Mouse (Mus musculus): ENCODE measurements around the gene Rfesd. TPM values are rescaled to one million over a fixed set of nuclear protein-coding genes. Genes with fewer than 3 reads are reported as not detected.
A peak's percentile ranks its signal among the peaks of the same experiment; 100 is the strongest.

Gene Rfesd
- polyA plus RNA-seq, 1 experiment from 2014 or later, result 27.9 TPM

DNA sequence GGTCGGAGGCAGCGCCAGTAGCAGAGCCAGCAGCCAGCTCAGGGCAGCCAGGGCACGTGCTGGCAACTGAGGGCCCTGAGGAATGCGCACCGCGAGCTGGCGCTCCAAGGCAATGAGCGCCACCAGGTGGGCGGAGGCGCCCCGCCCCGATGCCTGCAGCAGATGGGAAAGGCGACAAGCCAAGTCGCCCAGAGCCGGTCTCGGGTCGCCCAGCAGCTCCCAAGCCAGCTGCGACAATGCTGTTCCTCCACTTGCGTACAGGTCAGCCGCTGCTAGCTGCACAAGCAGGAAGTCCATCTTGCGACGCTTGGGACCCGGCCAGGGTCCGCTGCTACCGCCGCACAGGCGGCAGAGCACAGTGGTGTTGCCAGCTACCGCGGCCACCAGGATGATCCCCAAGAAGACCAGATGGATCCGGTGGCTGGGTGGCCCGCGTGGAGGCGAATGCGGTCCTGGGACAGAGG, 37.8 kb upstream of the Rfesd start:
- WGBS, result under 1% methylated on average over 34 of the region's 34 CpGs
- ATAC-seq, result peak; percentile 95
- H3K36me3 ChIP-seq (ENCODE audit: control insufficient read depth, insufficient read depth, low read length), result no peaks in the 10 kb centered on the region
- peak overlapping the region; percentile 52 for H3K4me3 ChIP-seq (ENCODE audit: low read depth, low read length)
- H3K9me3 ChIP-seq (replicated peaks; ENCODE audit: control insufficient read depth, low read length), result no peaks in the 10 kb centered on the region
- H3K27me3 ChIP-seq (replicated peaks; ENCODE audit: control insufficient read depth, insufficient read depth, low read length), result peaks cover 31% of the 10 kb centered on the region
- H3K27ac ChIP-seq (ENCODE audit: low read depth, low read length), result no peak overlapping the region
- peak overlapping the region; percentile 65 for H3K9ac ChIP-seq (ENCODE audit: low read length)
- DNase-seq (ENCODE audit: low spot score), result peak; percentile 81
- peak overlapping the region; percentile 98 for H3K4me2 ChIP-seq (ENCODE audit: low read length)
- H3K4me1 ChIP-seq (ENCODE audit: control insufficient read depth, insufficient read depth, low read length), result peaks cover 2% of the 10 kb centered on the region; the same call in 1 of the 2 replicates

DNA sequence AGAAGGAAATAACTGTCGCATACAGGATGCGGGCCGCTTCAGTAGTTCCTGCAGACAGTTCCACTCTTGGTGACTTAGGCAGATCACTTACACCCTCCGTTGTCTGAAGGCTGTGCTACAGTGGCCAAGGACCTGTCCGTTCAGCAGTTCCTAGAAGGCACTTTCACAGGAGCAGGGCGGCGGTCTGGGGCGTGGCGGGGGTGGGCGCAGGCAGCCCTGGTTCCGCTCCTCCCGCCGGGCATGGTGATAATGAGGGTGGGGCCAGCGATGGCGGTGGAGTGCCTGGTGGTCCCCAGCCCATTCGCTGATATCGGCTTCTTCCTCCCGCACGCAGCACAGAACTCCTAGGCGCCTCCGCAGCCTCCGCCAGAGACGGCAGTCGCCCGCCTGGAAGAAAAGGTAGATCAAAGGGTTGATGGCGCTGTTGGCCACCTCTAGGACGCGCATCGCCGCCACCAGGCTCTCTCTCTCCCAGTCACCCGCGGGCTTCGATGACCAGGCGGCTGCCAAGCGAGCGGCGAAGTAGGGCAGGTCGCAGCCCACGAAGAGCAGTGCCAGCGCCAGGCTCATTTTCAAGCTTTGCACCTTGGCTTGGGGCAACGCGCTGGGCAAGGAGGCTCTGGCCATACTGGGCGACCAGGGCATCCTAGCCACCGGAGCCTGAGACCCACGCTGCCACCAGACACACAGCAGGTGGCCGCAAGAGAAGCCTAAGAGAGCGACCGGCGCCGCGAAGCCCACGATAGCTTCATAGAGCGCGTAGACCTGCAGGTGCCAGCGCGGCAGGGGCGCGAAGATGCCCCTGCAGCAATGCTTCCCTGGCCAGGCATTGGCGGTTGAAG, 37.1 kb upstream of the Rfesd start:
- Histone ChIP-seq H3K4me3 (ENCODE audit: low read depth, low read length) (peak overlapping the region; percentile 52), H3K4me1 (ENCODE audit: control insufficient read depth, insufficient read depth, low read length) (peaks cover 2% of the 10 kb centered on the region; the same call in 1 of the 2 replicates), H3K9ac (ENCODE audit: low read length) (peak overlapping the region; percentile 65), H3K27me3 (replicated peaks; ENCODE audit: control insufficient read depth, insufficient read depth, low read length) (peaks cover 31% of the 10 kb centered on the region), H3K4me2 (ENCODE audit: low read length) (peak overlapping the region; percentile 98), H3K36me3 (ENCODE audit: control insufficient read depth, insufficient read depth, low read length) (no peaks in the 10 kb centered on the region), H3K27ac (ENCODE audit: low read depth, low read length) (no peak overlapping the region), H3K9me3 (replicated peaks; ENCODE audit: control insufficient read depth, low read length) (no peaks in the 10 kb centered on the region)
- WGBS, result under 1% methylated on average over 57 of the region's 59 CpGs
- DNase-seq (ENCODE audit: low spot score) (peak; percentile 45), ATAC-seq (peak; percentile 73)

DNA sequence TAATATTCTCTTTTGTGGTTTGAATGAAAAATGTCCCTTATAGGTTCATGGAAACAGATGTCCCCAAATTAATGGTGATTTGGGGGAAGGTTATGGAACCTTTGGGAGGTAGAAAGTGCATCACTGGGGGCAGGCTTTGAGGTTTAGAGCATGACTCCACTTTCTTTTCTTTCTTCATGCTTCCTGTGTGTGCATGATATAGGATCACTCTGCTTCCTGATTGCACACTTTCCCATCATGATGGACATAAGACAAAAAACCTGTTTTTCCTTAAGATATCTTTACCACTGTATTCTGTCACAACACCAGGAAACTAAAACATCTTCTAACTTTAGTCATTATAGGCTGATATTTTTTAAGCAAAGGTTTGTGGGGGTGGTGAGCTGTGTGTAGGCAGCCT, 26.5 kb upstream of the Rfesd start:
- no peaks in the 10 kb centered on the region for H3K9me3 ChIP-seq (replicated peaks; ENCODE audit: control insufficient read depth, low read length)
- ATAC-seq (no peak), DNase-seq (ENCODE audit: low spot score) (no peak)
- no peaks in the 10 kb centered on the region for H3K4me1 ChIP-seq (ENCODE audit: control insufficient read depth, insufficient read depth, low read length)
- H3K36me3 ChIP-seq (ENCODE audit: control insufficient read depth, insufficient read depth, low read length), result no peaks in the 10 kb centered on the region
- no peak overlapping the region for H3K4me2 ChIP-seq (ENCODE audit: low read length)
- no peak overlapping the region for H3K4me3 ChIP-seq (ENCODE audit: low read depth, low read length)
- H3K27ac ChIP-seq (ENCODE audit: low read depth, low read length), result no peak overlapping the region
- H3K27me3 ChIP-seq (replicated peaks; ENCODE audit: control insufficient read depth, insufficient read depth, low read length), result no peaks in the 10 kb centered on the region
- H3K9ac ChIP-seq (ENCODE audit: low read length), result no peak overlapping the region

DNA sequence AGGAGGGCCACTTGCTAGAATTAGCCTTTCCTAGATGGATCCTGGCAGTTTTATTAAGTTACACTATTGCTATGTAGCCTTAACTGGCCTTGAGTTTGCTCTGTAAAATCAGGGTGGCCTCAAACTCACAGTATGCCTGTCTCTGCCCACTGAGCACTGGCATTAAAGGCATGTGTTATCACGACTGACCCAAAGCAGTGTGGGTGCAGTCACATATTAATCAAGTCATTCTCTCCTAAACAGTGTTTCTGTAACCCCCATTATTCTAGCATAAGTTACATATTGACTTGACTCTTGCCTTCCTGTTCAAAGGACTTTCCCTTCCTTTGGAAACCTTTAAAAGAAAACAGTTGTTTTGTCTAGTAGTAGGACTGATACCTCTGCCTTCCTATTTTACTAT, 23.9 kb upstream of the Rfesd start:
- no peaks in the 10 kb centered on the region for H3K27me3 ChIP-seq (replicated peaks; ENCODE audit: control insufficient read depth, insufficient read depth, low read length)
- no peak overlapping the region for H3K4me2 ChIP-seq (ENCODE audit: low read length)
- 71% methylated on average over 1 of the region's 1 CpGs for WGBS
- ATAC-seq (no peak), DNase-seq (ENCODE audit: low spot score) (no peak)
- no peaks in the 10 kb centered on the region for H3K9me3 ChIP-seq (replicated peaks; ENCODE audit: control insufficient read depth, low read length)
- no peak overlapping the region for H3K4me3 ChIP-seq (ENCODE audit: low read depth, low read length)
- no peak overlapping the region for H3K9ac ChIP-seq (ENCODE audit: low read length)
- H3K27ac ChIP-seq (ENCODE audit: low read depth, low read length), result no peak overlapping the region
- H3K4me1 ChIP-seq (ENCODE audit: control insufficient read depth, insufficient read depth, low read length), result no peaks in the 10 kb centered on the region
- H3K36me3 ChIP-seq (ENCODE audit: control insufficient read depth, insufficient read depth, low read length), result no peaks in the 10 kb centered on the region

DNA sequence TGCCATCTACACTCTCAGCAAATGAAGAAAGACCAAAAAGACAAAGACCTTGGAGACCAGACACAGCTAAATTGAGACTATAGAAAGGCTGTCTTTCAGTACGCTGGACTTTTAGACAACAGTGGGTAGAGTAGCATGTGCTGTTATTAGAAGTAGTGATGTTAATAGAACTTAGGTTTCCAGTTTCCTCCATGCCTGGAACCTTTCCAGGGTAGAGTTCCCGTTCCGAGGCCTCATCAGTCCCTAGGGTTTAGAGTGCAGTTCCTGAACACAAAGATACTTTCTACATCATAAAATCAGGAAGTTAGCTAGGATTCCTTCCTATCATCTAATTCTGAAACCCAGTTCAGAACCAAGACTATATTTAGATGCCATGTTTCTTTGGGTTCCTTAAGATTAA, 6.1 kb upstream of the Rfesd start:
- Histone ChIP-seq H3K4me3 (ENCODE audit: low read depth, low read length) (no peak overlapping the region), H3K9ac (ENCODE audit: low read length) (no peak overlapping the region), H3K36me3 (ENCODE audit: control insufficient read depth, insufficient read depth, low read length) (no peaks in the 10 kb centered on the region), H3K27ac (ENCODE audit: low read depth, low read length) (no peak overlapping the region), H3K27me3 (replicated peaks; ENCODE audit: control insufficient read depth, insufficient read depth, low read length) (no peaks in the 10 kb centered on the region), H3K4me2 (ENCODE audit: low read length) (no peak overlapping the region), H3K9me3 (replicated peaks; ENCODE audit: control insufficient read depth, low read length) (no peaks in the 10 kb centered on the region), H3K4me1 (ENCODE audit: control insufficient read depth, insufficient read depth, low read length) (no peaks in the 10 kb centered on the region)
- WGBS, result 81% methylated on average over 3 of the region's 3 CpGs
- no peak for DNase-seq (ENCODE audit: low spot score)
- no peak for ATAC-seq

DNA sequence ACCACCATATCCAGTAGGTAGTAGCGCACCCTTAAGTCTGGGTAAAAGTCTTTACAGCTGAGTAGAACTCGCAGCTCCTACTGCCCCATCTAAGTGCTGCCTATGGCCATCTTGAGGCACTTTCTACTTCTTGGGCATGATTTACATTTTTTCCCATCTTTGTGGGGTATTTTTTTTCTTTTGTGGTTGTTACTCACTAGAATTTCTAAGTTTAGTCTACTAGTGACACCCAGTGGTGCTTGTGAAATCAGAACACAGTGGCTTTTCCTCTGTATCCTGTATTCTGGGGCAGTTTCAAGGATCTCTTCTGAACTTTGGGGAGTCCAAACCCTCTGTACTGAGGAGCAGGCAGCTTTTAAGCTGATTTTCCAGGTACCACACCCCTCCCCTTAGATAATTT, 3.3 kb upstream of the Rfesd start:
- DNase-seq (ENCODE audit: low spot score) (peak; percentile 42), ATAC-seq (no peak)
- no peak overlapping the region for H3K4me2 ChIP-seq (ENCODE audit: low read length)
- H3K27ac ChIP-seq (ENCODE audit: low read depth, low read length), result no peak overlapping the region
- H3K9me3 ChIP-seq (replicated peaks; ENCODE audit: control insufficient read depth, low read length), result no peaks in the 10 kb centered on the region
- H3K4me3 ChIP-seq (ENCODE audit: low read depth, low read length), result no peak overlapping the region
- H3K27me3 ChIP-seq (replicated peaks; ENCODE audit: control insufficient read depth, insufficient read depth, low read length), result no peaks in the 10 kb centered on the region
- WGBS, result 89% methylated on average over 2 of the region's 2 CpGs
- H3K36me3 ChIP-seq (ENCODE audit: control insufficient read depth, insufficient read depth, low read length), result no peaks in the 10 kb centered on the region
- no peak overlapping the region for H3K9ac ChIP-seq (ENCODE audit: low read length)
- H3K4me1 ChIP-seq (ENCODE audit: control insufficient read depth, insufficient read depth, low read length), result peaks cover 6% of the 10 kb centered on the region; the same call in 1 of the 2 replicates

DNA sequence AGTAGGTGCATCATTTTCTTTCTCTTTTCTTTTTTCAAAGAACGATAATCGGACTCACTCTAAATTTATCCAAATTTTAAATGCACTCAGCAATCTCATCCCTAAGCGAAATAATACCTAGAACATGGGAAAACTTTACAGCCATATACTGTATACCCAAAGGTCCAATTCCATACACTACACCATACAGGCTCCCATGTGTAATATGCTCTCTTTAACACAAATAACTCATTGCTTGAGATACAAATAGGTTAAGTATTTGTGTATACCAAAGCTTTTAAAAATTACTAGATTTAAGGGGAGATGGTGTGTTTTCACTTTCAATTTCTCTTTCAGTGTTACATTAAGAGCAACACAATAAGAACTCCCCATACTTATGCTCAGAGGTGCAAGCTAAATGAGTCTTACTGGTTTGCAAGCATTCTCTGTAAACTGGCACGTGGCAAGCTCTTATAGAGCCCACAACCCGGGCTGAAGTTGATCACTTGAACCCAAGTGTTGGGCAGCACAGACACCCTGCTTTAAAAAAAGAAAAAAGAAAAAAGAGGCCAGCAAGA, 403 bp upstream of the Rfesd start:
- ATAC-seq (peak; percentile 61), DNase-seq (ENCODE audit: low spot score) (no peak)
- Histone ChIP-seq H3K4me2 (ENCODE audit: low read length) (peak overlapping the region; percentile 78), H3K9me3 (replicated peaks; ENCODE audit: control insufficient read depth, low read length) (no peaks in the 10 kb centered on the region), H3K36me3 (ENCODE audit: control insufficient read depth, insufficient read depth, low read length) (no peaks in the 10 kb centered on the region), H3K27ac (ENCODE audit: low read depth, low read length) (no peak overlapping the region), H3K27me3 (replicated peaks; ENCODE audit: control insufficient read depth, insufficient read depth, low read length) (no peaks in the 10 kb centered on the region), H3K4me1 (ENCODE audit: control insufficient read depth, insufficient read depth, low read length) (peaks cover 6% of the 10 kb centered on the region; the same call in 1 of the 2 replicates), H3K4me3 (ENCODE audit: low read depth, low read length) (peak overlapping the region; percentile 59), H3K9ac (ENCODE audit: low read length) (peak overlapping the region; percentile 10; the same call in 1 of the 2 replicates)
- 41% methylated on average over 5 of the region's 5 CpGs for WGBS

DNA sequence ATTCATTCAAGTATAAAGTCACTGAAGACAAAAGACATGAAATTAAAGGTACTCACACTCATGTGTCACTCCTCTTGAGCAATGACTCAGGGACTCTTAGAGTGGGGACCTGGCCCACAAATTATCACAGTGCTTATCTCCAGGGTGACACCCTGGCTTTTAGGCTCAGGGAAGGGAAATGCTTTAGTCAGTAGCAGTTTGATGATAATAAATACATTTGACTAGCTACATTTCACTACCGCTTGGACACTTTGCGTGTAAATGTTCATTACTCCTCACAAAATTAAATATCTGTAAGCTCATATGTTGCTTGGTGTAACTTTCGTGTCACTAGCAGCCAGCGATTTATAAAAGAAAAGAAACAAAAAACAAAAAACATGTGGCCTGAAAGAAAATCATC, 1.1 kb downstream of the Rfesd start:
- 76% methylated on average over 4 of the region's 4 CpGs for WGBS
- Histone ChIP-seq H3K36me3 (ENCODE audit: control insufficient read depth, insufficient read depth, low read length) (no peaks in the 10 kb centered on the region), H3K27me3 (replicated peaks; ENCODE audit: control insufficient read depth, insufficient read depth, low read length) (no peaks in the 10 kb centered on the region), H3K9ac (ENCODE audit: low read length) (peak overlapping the region; percentile 94), H3K27ac (ENCODE audit: low read depth, low read length) (peak overlapping the region; percentile 89; the same call in 1 of the 2 replicates), H3K4me1 (ENCODE audit: control insufficient read depth, insufficient read depth, low read length) (peaks cover 6% of the 10 kb centered on the region; the same call in 1 of the 2 replicates), H3K9me3 (replicated peaks; ENCODE audit: control insufficient read depth, low read length) (no peaks in the 10 kb centered on the region), H3K4me2 (ENCODE audit: low read length) (peak overlapping the region; percentile 78), H3K4me3 (ENCODE audit: low read depth, low read length) (peak overlapping the region; percentile 59)
- ATAC-seq (no peak), DNase-seq (ENCODE audit: low spot score) (peak; percentile 4)

DNA sequence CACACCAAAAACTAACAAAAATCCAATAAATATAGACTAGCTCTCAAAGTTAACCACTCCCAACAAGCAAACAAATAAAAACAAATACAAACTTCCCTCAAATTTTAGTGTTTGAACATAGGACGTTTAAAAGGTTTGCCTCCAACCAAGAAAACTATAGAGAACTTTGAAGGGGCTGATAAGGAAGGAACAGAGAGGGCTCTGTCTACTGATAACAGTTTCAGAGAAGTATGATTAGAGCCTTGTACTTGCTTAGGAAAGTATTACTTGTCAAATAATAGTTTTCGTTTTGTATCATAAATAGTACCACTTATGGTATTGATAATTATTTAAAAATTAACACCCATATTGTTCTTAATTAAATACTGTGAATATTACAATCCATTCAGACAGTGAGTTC, 4.0 kb downstream of the Rfesd start:
- Histone ChIP-seq H3K4me2 (ENCODE audit: low read length) (no peak overlapping the region), H3K9ac (ENCODE audit: low read length) (no peak overlapping the region), H3K36me3 (ENCODE audit: control insufficient read depth, insufficient read depth, low read length) (no peaks in the 10 kb centered on the region), H3K27me3 (replicated peaks; ENCODE audit: control insufficient read depth, insufficient read depth, low read length) (no peaks in the 10 kb centered on the region), H3K9me3 (replicated peaks; ENCODE audit: control insufficient read depth, low read length) (no peaks in the 10 kb centered on the region), H3K4me3 (ENCODE audit: low read depth, low read length) (no peak overlapping the region), H3K27ac (ENCODE audit: low read depth, low read length) (no peak overlapping the region), H3K4me1 (ENCODE audit: control insufficient read depth, insufficient read depth, low read length) (peaks cover 6% of the 10 kb centered on the region; the same call in 1 of the 2 replicates)
- ATAC-seq (no peak), DNase-seq (ENCODE audit: low spot score) (no peak)
- 85% methylated on average over 2 of the region's 2 CpGs for WGBS
